Mouse (Mus musculus): ENCODE data around the gene Sgpp2. TPM values are rescaled to one million over a fixed set of nuclear protein-coding genes. Genes with fewer than 3 reads are reported as not detected.

Gene Sgpp2
- polyA plus RNA-seq, 2 experiments = 0.04 to 0.06 TPM

- H3K27me3 ChIP-seq (ENCODE audit: control insufficient read depth, insufficient read depth, low read length) = no peaks in the 10 kb centered on the region
- 87% methylated on average over 6 of the region's 6 CpGs for WGBS (ENCODE audit: insufficient replicate concordance)
- H3K4me3 ChIP-seq (ENCODE audit: insufficient read depth in 1 of 2, low read depth in 2 of 2, low read length in 2 of 2) = no peak overlapping the region
- ATAC-seq (ENCODE audit: insufficient read depth) (no peak), DNase-seq (ENCODE audit: low read depth in 3 of 3, low spot score in 3 of 3) (no peak)
- no peak overlapping the region for H3K4me2 ChIP-seq (ENCODE audit: low read depth)
- no peaks in the 10 kb centered on the region for H3K9me3 ChIP-seq (ENCODE audit: control insufficient read depth, low read length)
- H3K9ac ChIP-seq (replicated peaks) = no peak overlapping the region
- TF ChIP-seq EP300 (IDR thresholded peaks at IDR 0.05; ENCODE audit: low read depth) (no peak), CTCF (IDR thresholded peaks at IDR 0.05; ENCODE audit: low read depth) (no peak)
- H3K4me1 ChIP-seq (replicated peaks; ENCODE audit: control insufficient read depth in 2 of 2, insufficient read depth in 2 of 2, low read length in 1 of 2) = no peaks in the 10 kb centered on the region
- peaks cover 34% of the 10 kb centered on the region for H3K36me3 ChIP-seq (replicated peaks; ENCODE audit: control insufficient read depth, insufficient read depth, low read depth)
- no peak overlapping the region for H3K27ac ChIP-seq
Observed at GRCm38 (mm10) chr1:78446742-78447141, 136.6 kb downstream of the Sgpp2 start.

GRCm38 (mm10) chr1:78448091-78448490, 137.9 kb downstream of the Sgpp2 start:
- H3K4me1 ChIP-seq (replicated peaks; ENCODE audit: control insufficient read depth in 2 of 2, insufficient read depth in 2 of 2, low read length in 1 of 2) = no peaks in the 10 kb centered on the region
- H3K4me2 ChIP-seq (ENCODE audit: low read depth) = no peak overlapping the region
- peaks cover 34% of the 10 kb centered on the region for H3K36me3 ChIP-seq (replicated peaks; ENCODE audit: control insufficient read depth, insufficient read depth, low read depth)
- TF ChIP-seq CTCF (IDR thresholded peaks at IDR 0.05; ENCODE audit: low read depth) (no peak), EP300 (IDR thresholded peaks at IDR 0.05; ENCODE audit: low read depth) (no peak)
- H3K27ac ChIP-seq = no peak overlapping the region
- H3K9ac ChIP-seq (replicated peaks) = no peak overlapping the region
- no peak for DNase-seq (ENCODE audit: low read depth in 3 of 3, low spot score in 3 of 3)
- no peak for ATAC-seq (ENCODE audit: insufficient read depth)
- no peaks in the 10 kb centered on the region for H3K27me3 ChIP-seq (ENCODE audit: control insufficient read depth, insufficient read depth, low read length)
- H3K9me3 ChIP-seq (ENCODE audit: control insufficient read depth, low read length) = no peaks in the 10 kb centered on the region
- 75% methylated on average over 1 of the region's 1 CpGs for whole genome bisulfite sequencing (ENCODE audit: insufficient replicate concordance)
- H3K4me3 ChIP-seq (ENCODE audit: insufficient read depth in 1 of 2, low read depth in 2 of 2, low read length in 2 of 2) = no peak overlapping the region

GRCm38 (mm10) chr1:78451070-78451854, 141.1 kb downstream of the Sgpp2 start:
- peaks cover 46% of the 10 kb centered on the region for H3K36me3 ChIP-seq (replicated peaks; ENCODE audit: control insufficient read depth, insufficient read depth, low read depth)
- ATAC-seq (ENCODE audit: insufficient read depth) (no peak), DNase-seq (ENCODE audit: low read depth in 3 of 3, low spot score in 3 of 3) (no peak)
- H3K27me3 ChIP-seq (ENCODE audit: control insufficient read depth, insufficient read depth, low read length) = no peaks in the 10 kb centered on the region
- no peak overlapping the region for H3K4me2 ChIP-seq (ENCODE audit: low read depth)
- no peak overlapping the region for H3K27ac ChIP-seq
- no peaks in the 10 kb centered on the region for H3K4me1 ChIP-seq (replicated peaks; ENCODE audit: control insufficient read depth in 2 of 2, insufficient read depth in 2 of 2, low read length in 1 of 2)
- no peaks in the 10 kb centered on the region for H3K9me3 ChIP-seq (ENCODE audit: control insufficient read depth, low read length)
- H3K9ac ChIP-seq (replicated peaks) = no peak overlapping the region
- TF ChIP-seq EP300 (IDR thresholded peaks at IDR 0.05; ENCODE audit: low read depth) (no peak), CTCF (IDR thresholded peaks at IDR 0.05; ENCODE audit: low read depth) (no peak)
- no peak overlapping the region for H3K4me3 ChIP-seq (ENCODE audit: insufficient read depth in 1 of 2, low read depth in 2 of 2, low read length in 2 of 2)
- WGBS (ENCODE audit: insufficient replicate concordance) = 79% methylated on average over 12 of the region's 12 CpGs

- TF ChIP-seq EP300 (IDR thresholded peaks at IDR 0.05; ENCODE audit: low read depth) = no peak
- TF ChIP-seq CTCF (IDR thresholded peaks at IDR 0.05; ENCODE audit: low read depth) = no peak
- Histone ChIP-seq H3K4me3 (ENCODE audit: insufficient read depth in 1 of 2, low read depth in 2 of 2, low read length in 2 of 2) (no peak overlapping the region), H3K27ac (no peak overlapping the region), H3K9ac (replicated peaks) (no peak overlapping the region), H3K36me3 (replicated peaks; ENCODE audit: control insufficient read depth, insufficient read depth, low read depth) (peaks cover 47% of the 10 kb centered on the region), H3K4me2 (ENCODE audit: low read depth) (no peak overlapping the region), H3K9me3 (ENCODE audit: control insufficient read depth, low read length) (no peaks in the 10 kb centered on the region), H3K27me3 (ENCODE audit: control insufficient read depth, insufficient read depth, low read length) (no peaks in the 10 kb centered on the region), H3K4me1 (replicated peaks; ENCODE audit: control insufficient read depth in 2 of 2, insufficient read depth in 2 of 2, low read length in 1 of 2) (no peaks in the 10 kb centered on the region)
- DNase-seq (ENCODE audit: low read depth in 3 of 3, low spot score in 3 of 3) (no peak), ATAC-seq (ENCODE audit: insufficient read depth) (no peak)
- 79% methylated on average over 6 of the region's 6 CpGs for WGBS (ENCODE audit: insufficient replicate concordance)
Observed at GRCm38 (mm10) chr1:78452544-78452943, 142.4 kb downstream of the Sgpp2 start.

GRCm38 (mm10) chr1:78453886-78454285, 143.7 kb downstream of the Sgpp2 start:
- Histone ChIP-seq H3K9ac (replicated peaks) (no peak overlapping the region), H3K4me3 (ENCODE audit: insufficient read depth in 1 of 2, low read depth in 2 of 2, low read length in 2 of 2) (no peak overlapping the region), H3K9me3 (ENCODE audit: control insufficient read depth, low read length) (no peaks in the 10 kb centered on the region), H3K36me3 (replicated peaks; ENCODE audit: control insufficient read depth, insufficient read depth, low read depth) (peaks cover 50% of the 10 kb centered on the region), H3K4me2 (ENCODE audit: low read depth) (no peak overlapping the region), H3K27me3 (ENCODE audit: control insufficient read depth, insufficient read depth, low read length) (no peaks in the 10 kb centered on the region), H3K27ac (no peak overlapping the region), H3K4me1 (replicated peaks; ENCODE audit: control insufficient read depth in 2 of 2, insufficient read depth in 2 of 2, low read length in 1 of 2) (no peaks in the 10 kb centered on the region)
- DNase-seq (ENCODE audit: low read depth in 3 of 3, low spot score in 3 of 3) = no peak
- no peak for ATAC-seq (ENCODE audit: insufficient read depth)
- WGBS (ENCODE audit: insufficient replicate concordance) = 80% methylated on average over 8 of the region's 8 CpGs
- TF ChIP-seq CTCF (IDR thresholded peaks at IDR 0.05; ENCODE audit: low read depth) (no peak), EP300 (IDR thresholded peaks at IDR 0.05; ENCODE audit: low read depth) (no peak)
